Comparison of ENCODE assay signal across 12 mouse cellular contexts in the genomic region with DNA sequence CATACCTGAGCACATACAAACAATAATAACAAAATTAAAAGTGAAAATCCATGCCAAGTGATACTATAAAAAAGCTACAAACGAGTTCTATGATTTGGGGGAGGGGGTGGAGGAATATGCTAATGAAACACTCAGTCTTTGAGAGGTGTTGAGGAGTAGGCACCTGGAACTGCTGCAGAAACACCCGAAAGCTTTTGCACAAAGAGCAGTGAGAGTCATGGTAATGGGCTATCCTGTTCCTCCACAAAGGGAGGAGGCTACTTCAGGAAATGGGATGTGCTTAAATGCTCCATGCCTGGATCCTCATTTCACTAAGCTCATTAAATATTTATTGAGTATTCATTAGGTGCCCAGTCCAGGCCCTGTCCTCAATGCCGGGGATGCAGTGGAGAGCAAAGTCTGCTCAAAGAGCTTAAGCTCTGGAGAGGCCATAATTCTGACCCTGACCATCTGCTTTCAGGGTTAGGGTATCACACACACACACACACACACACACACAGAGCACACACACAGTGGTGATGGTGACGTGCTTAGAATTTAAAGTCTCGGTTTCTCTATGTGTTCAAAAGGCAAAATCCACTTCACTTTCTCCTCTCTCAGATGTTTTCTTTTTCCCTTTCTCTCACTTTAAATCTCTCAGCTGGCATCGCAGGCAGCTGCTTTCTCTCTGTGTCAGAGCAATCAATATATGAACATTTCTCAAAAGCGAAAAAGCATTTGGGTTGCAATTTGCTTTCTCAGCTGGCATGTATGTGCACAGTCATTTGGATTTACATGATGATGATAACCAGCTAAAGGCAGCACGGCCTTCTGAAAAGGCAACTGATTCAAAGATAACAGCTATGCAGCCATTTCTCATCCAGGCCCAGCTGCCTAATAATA. TPM values are rescaled to one million over a fixed set of nuclear protein-coding genes. Genes with fewer than 3 reads are reported as not detected.
A peak's percentile ranks its signal among the peaks of the same experiment; 100 is the strongest.
DNase-seq lines count a peak whose midpoint lies in the region; ATAC-seq and TF ChIP-seq lines count a peak whose summit lies in the region.
"Had no signal": no experiment of that assay in that cellular context is flagged by ENCODE, and none has a peak within 500 bp of the region (broad histone marks: within the 10 kb centered on the region; RNA-seq: fewer than 3 reads in every experiment).

No protein-coding gene starts in this region.

- no peak for TF ChIP-seq CTCF in layer of hippocampus, adult 2 months (conservative IDR thresholded peaks at IDR 0.05)

- H3K4me2 ChIP-seq in embryonic facial prominence, embryonic 12.5 days (replicated peaks): no peak overlapping the region
- H3K4me2 ChIP-seq in hindbrain, embryonic 15.5 days: peak overlapping the region; percentile 38
- H3K4me2 ChIP-seq in neural tube, embryonic 12.5 days (replicated peaks): peak overlapping the region; percentile 28; the same call in 1 of the 2 replicates
- H3K4me2 ChIP-seq: heart, embryonic 15.5 days; liver, embryonic 13.5 days had no signal

- H3K27me3 ChIP-seq in embryonic facial prominence, embryonic 12.5 days: no peaks in the 10 kb centered on the region
- H3K27me3 ChIP-seq in hindbrain, embryonic 15.5 days: no peaks in the 10 kb centered on the region
- H3K27me3 ChIP-seq in neural tube, embryonic 12.5 days (replicated peaks): no peaks in the 10 kb centered on the region
- H3K27me3 ChIP-seq: heart, embryonic 15.5 days; liver, embryonic 13.5 days had no signal

- peak overlapping the region; percentile 90 for H3K27ac ChIP-seq in layer of hippocampus, adult 2 months
- no peak overlapping the region for H3K27ac ChIP-seq in embryonic facial prominence, embryonic 12.5 days
- peak overlapping the region; percentile 86 for H3K27ac ChIP-seq in hindbrain, embryonic 15.5 days (replicated peaks)
- peak overlapping the region; percentile 64 for H3K27ac ChIP-seq in neural tube, embryonic 12.5 days
- H3K27ac ChIP-seq: heart, embryonic 15.5 days; liver, embryonic 13.5 days had no signal

- ATAC-seq in embryonic facial prominence, embryonic 12.5 days (ENCODE audit: insufficient number of reproducible peaks, insufficient read depth, low FRiP score, low TSS enrichment): 0 out of 2 replicates have a peak, but pooled peaks have one; percentile 60
- peak; percentile 67 for ATAC-seq in hindbrain, embryonic 15.5 days (ENCODE audit: low FRiP score, low read depth)
- peak; percentile 88 for ATAC-seq in neural tube, embryonic 12.5 days (ENCODE audit: low FRiP score, low read depth)

- 64% methylated on average over 8 of the region's 8 CpGs for WGBS in embryonic facial prominence, embryonic 12.5 days
- WGBS in hindbrain, embryonic 15.5 days: 17% methylated on average over 8 of the region's 8 CpGs
- 32% methylated on average over 8 of the region's 8 CpGs for WGBS in neural tube, embryonic 12.5 days

- H3K9ac ChIP-seq in embryonic facial prominence, embryonic 12.5 days: no peak overlapping the region
- H3K9ac ChIP-seq in hindbrain, embryonic 15.5 days: no peak overlapping the region
- no peak overlapping the region for H3K9ac ChIP-seq in neural tube, embryonic 12.5 days
- H3K9ac ChIP-seq: heart, embryonic 15.5 days; liver, embryonic 13.5 days had no signal

- peak overlapping the region; percentile 26; the same call in 1 of the 2 replicates for H3K4me3 ChIP-seq in layer of hippocampus, adult 2 months
- no peak overlapping the region for H3K4me3 ChIP-seq in embryonic facial prominence, embryonic 12.5 days
- H3K4me3 ChIP-seq in hindbrain, embryonic 15.5 days: no peak overlapping the region
- no peak overlapping the region for H3K4me3 ChIP-seq in neural tube, embryonic 12.5 days
- H3K4me3 ChIP-seq: heart, embryonic 15.5 days; liver, embryonic 13.5 days had no signal

- H3K4me1 ChIP-seq in embryonic facial prominence, embryonic 12.5 days: 0 out of 2 replicates have a peak, but pooled peaks cover 5% of the 10 kb centered on the region
- H3K4me1 ChIP-seq in hindbrain, embryonic 15.5 days (replicated peaks): peaks cover 32% of the 10 kb centered on the region
- peaks cover 9% of the 10 kb centered on the region; the same call in 1 of the 2 replicates for H3K4me1 ChIP-seq in neural tube, embryonic 12.5 days
- H3K4me1 ChIP-seq: heart, embryonic 15.5 days; liver, embryonic 13.5 days had no signal

- H3K9me3 ChIP-seq in embryonic facial prominence, embryonic 12.5 days: no peaks in the 10 kb centered on the region
- H3K9me3 ChIP-seq in hindbrain, embryonic 15.5 days: no peaks in the 10 kb centered on the region
- no peaks in the 10 kb centered on the region for H3K9me3 ChIP-seq in neural tube, embryonic 12.5 days
- H3K9me3 ChIP-seq: heart, embryonic 15.5 days; liver, embryonic 13.5 days had no signal

- H3K36me3 ChIP-seq in embryonic facial prominence, embryonic 12.5 days: no peaks in the 10 kb centered on the region
- no peaks in the 10 kb centered on the region for H3K36me3 ChIP-seq in hindbrain, embryonic 15.5 days
- no peaks in the 10 kb centered on the region for H3K36me3 ChIP-seq in neural tube, embryonic 12.5 days
- H3K36me3 ChIP-seq: heart, embryonic 15.5 days; liver, embryonic 13.5 days had no signal

- DNase-seq in layer of hippocampus, adult 2 months (ENCODE audit: low spot score in 2 of 2): no peak
- no peak for DNase-seq in layer of hippocampus, adult 11-12 months (ENCODE audit: low spot score)
- DNase-seq in heart, postnatal 10 days: no peak
- no peak for DNase-seq in urinary bladder, postnatal 14 days (ENCODE audit: low spot score)
- DNase-seq in thymus, postnatal 25 days: no peak
- DNase-seq: kidney, postnatal 10 days; liver, embryonic 13.5 days had no signal

- intact Hi-C loops in heart, postnatal 10 days (cut with DNase I): no loop called here

RNA-seq across cellular contexts. Expression of a gene that starts 50.6 kb away (rescaled TPM):
- 100 to 1,000 TPM; 470 to 471 TPM for total RNA-seq in layer of hippocampus, adult 2 months (2021)
- 4.3 and 6.1 TPM in 2 replicates for polyA plus RNA-seq in embryonic facial prominence, embryonic 12.5 days (2016; fragmentation: Nextera tagmentation; extraction: Ambion mirVana)
- 85.7 and 86.2 TPM in 2 replicates for polyA plus RNA-seq in hindbrain, embryonic 15.5 days (2015; fragmentation: Nextera tagmentation; extraction: Ambion mirVana)
- 64.5 and 72.0 TPM in 2 replicates for polyA plus RNA-seq in neural tube, embryonic 12.5 days (2016; fragmentation: Nextera tagmentation; extraction: Ambion mirVana)
- 10 to 100 TPM; 30.0 to 37.4 TPM for total RNA-seq in heart, postnatal 10 days (2021)
- total RNA-seq: megakaryocyte-erythroid progenitor cell, adult 5-6 weeks had no signal
